Mouse (Mus musculus): ENCODE results near the gene Clrn3.
"Not testable (repeated sequence)": the region's sequence is repeated elsewhere in the genome, so short reads cannot be mapped to it uniquely, and the experiment has no call there.

Gene Clrn3

GRCm38 (mm10) chr7:135528515-135528914, at the start of gene Clrn3:
Clrn3 (minus strand) TSS chr7:135528654.
- DNase-seq (ENCODE audit: low read depth in 1 of 2, low spot score in 2 of 2): no peak

GRCm38 (mm10) chr7:135576329-135576728, 47.9 kb upstream of the Clrn3 start:
- no peak for DNase-seq (ENCODE audit: low read depth in 1 of 2, low spot score in 2 of 2)

GRCm38 (mm10) chr7:135575319-135576069, 47.0 kb upstream of the Clrn3 start:
- DNase-seq (ENCODE audit: low read depth in 1 of 2, low spot score in 2 of 2): not testable (repeated sequence)

DNA sequence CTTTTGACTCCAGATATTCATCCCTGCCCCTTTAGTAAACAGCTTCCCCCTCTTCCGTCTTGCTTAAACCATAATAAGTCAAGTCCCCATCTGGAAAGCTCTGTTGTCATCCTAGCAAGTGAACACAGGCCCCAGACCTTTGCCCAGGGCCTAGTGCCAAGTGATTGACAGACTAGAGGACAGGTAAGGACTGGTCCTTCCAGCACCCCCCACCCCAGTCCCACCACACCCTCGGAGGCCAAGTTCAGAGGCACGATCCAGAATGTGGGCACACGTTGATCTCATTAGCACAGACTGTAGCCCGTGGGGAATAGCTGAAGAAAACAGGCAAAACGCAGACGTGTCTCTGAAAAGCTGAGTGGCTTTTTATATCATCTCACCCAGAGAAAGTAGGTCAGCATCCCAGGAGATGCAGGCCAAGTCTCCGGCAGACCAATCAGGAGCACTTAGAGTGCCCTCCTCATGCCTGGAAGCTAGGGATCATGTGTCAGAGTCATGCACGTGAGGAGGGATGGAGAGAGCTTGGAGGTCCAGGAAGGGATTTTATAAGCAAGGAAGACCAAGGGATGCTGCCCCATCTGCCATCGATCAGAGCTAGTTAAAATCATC, 43.6 kb upstream of the Clrn3 start:
- DNase-seq (ENCODE audit: low read depth in 1 of 2, low spot score in 2 of 2): no peak

DNA sequence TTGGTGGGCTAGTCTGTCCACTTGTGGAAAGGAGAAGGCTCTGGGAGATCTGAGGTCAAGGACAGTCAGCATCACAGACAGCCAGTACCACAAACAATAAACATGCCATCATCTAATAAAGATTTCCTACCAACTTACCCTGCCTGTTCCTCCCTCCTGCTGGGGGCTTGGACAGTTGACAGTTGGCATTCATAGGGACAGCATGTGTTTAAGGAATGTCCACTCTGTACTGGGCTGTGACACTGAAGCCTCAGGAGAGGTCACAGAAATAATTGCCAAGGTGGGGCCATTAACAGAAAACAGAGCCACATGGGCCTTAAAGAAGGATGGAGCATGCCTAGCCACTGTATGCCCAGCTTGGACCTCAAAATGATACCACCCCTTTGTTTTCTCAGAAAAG, 42.9 kb upstream of the Clrn3 start:
- DNase-seq (ENCODE audit: low read depth in 1 of 2, low spot score in 2 of 2): no peak

- no peak for DNase-seq (ENCODE audit: low read depth in 1 of 2, low spot score in 2 of 2)
Observed at GRCm38 (mm10) chr7:135568550-135568949, 40.1 kb upstream of the Clrn3 start.

- no peak for DNase-seq (ENCODE audit: low read depth in 1 of 2, low spot score in 2 of 2)
Observed at GRCm38 (mm10) chr7:135567582-135567981, 39.1 kb upstream of the Clrn3 start.

- DNase-seq (ENCODE audit: low read depth in 1 of 2, low spot score in 2 of 2): no peak
Observed at GRCm38 (mm10) chr7:135566013-135566412, 37.6 kb upstream of the Clrn3 start.

- DNase-seq (ENCODE audit: low read depth in 1 of 2, low spot score in 2 of 2): no peak
Observed at GRCm38 (mm10) chr7:135564022-135564421, 35.6 kb upstream of the Clrn3 start.

DNA sequence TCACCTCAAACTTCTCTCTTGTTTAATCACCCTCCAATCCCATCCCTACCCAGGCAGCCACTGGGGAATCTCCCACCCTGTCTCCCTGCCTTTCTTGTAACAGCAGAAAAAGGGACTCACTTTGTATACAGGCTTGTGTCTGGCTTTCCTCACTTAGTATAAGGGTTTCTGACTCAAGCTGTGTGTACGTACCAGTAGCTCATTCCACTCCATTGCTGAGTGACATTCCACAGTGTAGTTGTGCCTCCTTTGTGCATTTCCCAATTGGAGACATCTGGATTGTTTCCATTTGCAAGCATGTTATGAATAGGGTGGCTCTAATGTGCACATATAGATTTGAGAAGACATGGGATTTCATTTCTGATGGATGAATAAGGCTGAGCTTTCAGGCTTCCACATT, 31.8 kb upstream of the Clrn3 start:
- DNase-seq (ENCODE audit: low read depth in 1 of 2, low spot score in 2 of 2): no peak

GRCm38 (mm10) chr7:135556663-135557402, 28.4 kb upstream of the Clrn3 start:
- DNase-seq (ENCODE audit: low read depth in 1 of 2, low spot score in 2 of 2): peak in 1 of 2 experiments; percentile 9

- no peak for DNase-seq (ENCODE audit: low read depth in 1 of 2, low spot score in 2 of 2)
Observed at GRCm38 (mm10) chr7:135553550-135553949, 25.1 kb upstream of the Clrn3 start.

DNA sequence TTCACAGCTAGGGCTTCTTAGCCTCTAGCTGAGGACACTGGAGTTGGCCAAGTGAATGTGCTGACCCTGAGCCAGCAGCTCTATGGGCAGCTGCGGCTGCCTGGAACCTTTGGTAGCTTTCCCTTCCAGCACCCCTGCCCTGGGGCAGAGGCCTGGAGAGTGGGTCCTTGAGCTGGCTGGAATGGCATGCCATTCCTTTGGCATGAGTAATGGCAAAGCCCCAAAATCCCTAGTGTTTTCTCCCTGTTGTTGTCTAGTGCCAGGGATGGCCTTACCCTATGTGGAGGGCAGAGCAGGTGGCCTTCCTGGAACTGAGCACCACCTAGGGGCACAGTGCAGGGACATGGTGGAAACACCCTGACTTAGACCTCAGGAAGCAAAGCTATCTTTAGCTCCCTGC, 23.1 kb upstream of the Clrn3 start:
- no peak for DNase-seq (ENCODE audit: low read depth in 1 of 2, low spot score in 2 of 2)

DNA sequence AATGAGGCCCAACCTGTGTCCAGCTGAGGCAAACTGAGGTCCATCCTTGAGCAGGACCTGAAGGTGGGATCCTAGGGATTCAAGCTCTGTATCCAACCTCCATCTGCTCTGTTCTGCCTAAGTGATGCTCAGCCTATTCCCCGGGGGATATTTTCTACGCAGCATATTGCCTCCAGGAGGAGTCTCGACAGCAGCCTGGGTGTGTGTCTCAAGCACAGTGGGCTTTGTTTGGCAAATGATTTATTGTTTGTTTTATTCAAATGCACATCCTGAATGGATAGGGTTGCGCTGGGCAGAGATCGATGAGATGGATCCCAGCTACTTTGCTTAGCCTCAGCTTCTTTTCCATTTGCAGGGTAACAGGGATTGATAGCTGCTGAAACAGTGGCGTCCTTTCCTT, 20.0 kb upstream of the Clrn3 start:
- no peak for DNase-seq (ENCODE audit: low read depth in 1 of 2, low spot score in 2 of 2)

- no peak for DNase-seq (ENCODE audit: low read depth in 1 of 2, low spot score in 2 of 2)
Observed at GRCm38 (mm10) chr7:135546530-135546929, 18.1 kb upstream of the Clrn3 start.

DNA sequence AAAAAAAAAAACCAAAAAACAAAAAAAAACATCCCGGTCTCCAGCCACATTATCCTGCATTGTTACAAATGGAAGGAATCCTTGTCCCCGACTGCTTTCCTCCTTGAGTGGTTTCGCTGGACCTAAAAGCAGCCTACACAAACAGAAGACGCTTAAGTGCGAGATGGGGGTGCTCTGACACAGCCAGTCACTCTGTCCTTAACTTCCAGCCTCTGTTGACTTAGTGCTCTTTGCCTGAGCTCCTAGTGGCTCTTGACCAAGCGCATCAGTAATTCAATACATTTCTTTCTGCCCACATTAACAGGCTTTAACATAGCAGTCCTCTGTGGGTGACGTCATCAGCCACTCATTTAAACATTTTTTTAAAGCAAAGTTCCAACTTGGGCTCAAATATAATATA, 17.5 kb upstream of the Clrn3 start:
- DNase-seq (ENCODE audit: low read depth in 1 of 2, low spot score in 2 of 2): no peak

GRCm38 (mm10) chr7:135544321-135544720, 15.9 kb upstream of the Clrn3 start:
- no peak for DNase-seq (ENCODE audit: low read depth in 1 of 2, low spot score in 2 of 2)

DNA sequence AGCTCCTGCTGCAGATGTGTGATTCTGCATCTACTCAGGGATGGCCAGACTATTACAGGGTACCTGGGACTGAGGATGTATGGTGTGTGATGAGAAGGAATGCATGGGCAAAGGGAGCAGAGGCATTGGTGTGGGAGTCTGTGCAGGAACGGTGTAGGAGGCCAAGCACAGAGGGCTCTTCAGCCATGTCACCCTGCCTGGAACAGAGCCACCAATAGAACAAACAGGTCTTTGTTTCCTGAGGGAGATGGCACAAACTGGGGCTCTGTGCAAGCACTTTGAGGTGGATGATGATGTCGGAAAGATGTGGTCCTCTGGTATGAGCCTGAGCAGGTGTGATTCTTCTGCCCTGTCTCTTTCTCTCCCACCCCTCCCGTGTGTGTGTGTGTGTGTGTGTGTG, 14.6 kb upstream of the Clrn3 start:
- no peak for DNase-seq (ENCODE audit: low read depth in 1 of 2, low spot score in 2 of 2)

GRCm38 (mm10) chr7:135542235-135542634, 13.8 kb upstream of the Clrn3 start:
- DNase-seq (ENCODE audit: low read depth in 1 of 2, low spot score in 2 of 2): no peak

DNA sequence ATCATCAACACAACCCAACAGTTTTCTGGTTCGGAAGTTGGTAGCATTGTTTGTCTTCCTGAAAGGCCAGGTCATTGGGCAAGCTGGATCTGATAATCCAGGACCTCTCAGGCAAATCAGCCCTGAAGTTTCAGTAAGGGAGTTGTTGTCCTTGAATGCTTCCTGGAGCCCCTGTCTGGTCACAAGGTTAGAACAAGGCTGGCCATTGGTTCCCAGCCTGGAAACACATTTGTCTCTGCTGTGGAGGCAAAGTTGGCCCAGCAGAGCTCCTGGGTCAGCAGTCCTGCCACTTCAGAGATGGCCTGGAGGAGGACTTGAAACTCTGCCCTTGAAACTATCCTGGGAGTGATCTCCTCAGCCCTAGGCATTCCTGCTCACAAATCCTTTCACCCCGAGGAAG, 11.0 kb upstream of the Clrn3 start:
- DNase-seq (ENCODE audit: low read depth in 1 of 2, low spot score in 2 of 2): no peak

DNA sequence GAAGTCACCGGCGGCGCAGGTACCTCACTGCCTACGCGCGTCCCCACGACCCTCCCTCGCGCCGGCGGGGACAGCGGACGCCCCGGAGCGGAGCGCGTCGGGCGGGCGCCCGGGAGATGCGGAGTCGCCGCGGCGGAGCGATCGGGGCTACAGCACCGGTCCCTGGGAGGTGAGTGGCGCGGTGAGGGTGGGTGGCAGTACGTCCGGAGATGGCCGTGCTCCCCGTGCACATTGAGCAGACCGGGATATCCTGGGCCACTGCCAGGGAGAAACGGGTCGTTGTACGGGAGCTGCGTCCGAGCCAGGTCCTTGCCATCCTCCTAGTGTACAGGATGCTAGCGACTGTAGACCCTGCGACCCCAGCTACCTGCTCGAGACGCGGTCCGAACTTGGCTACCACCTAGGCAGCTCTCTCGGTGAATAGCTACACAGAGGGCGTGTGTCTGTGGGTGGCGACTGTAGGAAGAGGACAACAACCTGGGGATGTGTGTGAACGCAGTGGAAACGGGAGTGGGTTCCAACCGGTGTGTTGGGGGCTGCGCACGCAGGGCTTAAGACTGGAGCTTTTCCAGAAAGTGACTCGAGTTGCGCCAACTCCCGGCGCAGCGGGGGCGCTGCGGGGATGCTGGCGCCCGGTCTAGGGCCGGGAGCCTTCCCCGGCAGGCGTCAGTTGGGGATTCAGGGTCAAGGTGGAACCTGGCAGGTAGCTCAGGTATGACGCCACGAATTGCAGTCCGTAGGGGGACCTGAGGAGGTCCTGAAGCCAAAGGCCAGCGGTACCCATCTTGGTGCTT, 9.7 kb upstream of the Clrn3 start:
- DNase-seq (ENCODE audit: low read depth in 1 of 2, low spot score in 2 of 2): no peak
